Mouse (Mus musculus) bone marrow macrophage, adult 2 months (primary cell): ENCODE data around the gene Metap1. TPM values are rescaled to one million over a fixed set of nuclear protein-coding genes. Genes with fewer than 3 reads are reported as not detected.
A peak's percentile ranks its signal among the peaks of the same experiment; 100 is the strongest.

Experiments used
- H3K27ac ChIP-seq: 2 replicates; pipeline ENCODE4 v1.5.1; 2012; ENCODE audit warnings: low read depth, low read length; ENCODE audit not compliant: insufficient read depth
- H3K4me1 ChIP-seq: 2 replicates; pipeline ENCODE4 v1.6.1; 2012; ENCODE audit warnings: low read length; ENCODE audit not compliant: control insufficient read depth, insufficient read depth
- H3K4me3 ChIP-seq: 2 replicates; pipeline ENCODE4 v1.5.1; 2012; ENCODE audit warnings: mild to moderate bottlenecking, low read length, moderate library complexity; ENCODE audit not compliant: insufficient read depth
- CTCF ChIP-seq: IDR thresholded peaks from 2 replicates; pipeline ENCODE4 v1.5.1; 2012; ENCODE audit warnings: low read depth, mild to moderate bottlenecking, low read length, moderate library complexity
- POLR2A ChIP-seq: IDR thresholded peaks from 2 replicates; pipeline ENCODE4 v1.6.1; 2012; ENCODE audit warnings: mild to moderate bottlenecking, low read depth, low read length, borderline replicate concordance
- polyA plus RNA-seq: library from polyadenylated mRNA; stranded (reverse); fragments of >200 nt; gene quantifications from 2 replicates; pipeline ENCODE4 v1.2.4, GENCODE M21; 2012; ENCODE audit not compliant: missing spikeins, insufficient read depth, insufficient read length

The Metap1 gene
- polyA plus RNA-seq, 1 experiment: 33.7 TPM

GRCm38 (mm10) chr3:138506749-138507148 is 17.4 kb upstream of the Metap1 start:
- Histone ChIP-seq H3K4me1 (no peaks in the 10 kb centered on the region), H3K4me3 (no peak overlapping the region), H3K27ac (no peak overlapping the region)
- TF ChIP-seq CTCF (peak; percentile 26; the same call in 1 of the 2 replicates), POLR2A (no peak)

GRCm38 (mm10) chr3:138503754-138504153 is 14.4 kb upstream of the Metap1 start:
- Histone ChIP-seq H3K4me1 (peaks cover under 1% of the 10 kb centered on the region), H3K27ac (no peak overlapping the region), H3K4me3 (no peak overlapping the region)
- no peak for TF ChIP-seq CTCF

GRCm38 (mm10) chr3:138499854-138500740 is 10.8 kb upstream of the Metap1 start:
- TF ChIP-seq POLR2A (no peak), CTCF (no peak)
- H3K4me3 ChIP-seq: no peak overlapping the region
- peaks cover 14% of the 10 kb centered on the region for H3K4me1 ChIP-seq
- no peak overlapping the region for H3K27ac ChIP-seq

GRCm38 (mm10) chr3:138498731-138499130 is 9.4 kb upstream of the Metap1 start:
- no peak for TF ChIP-seq CTCF
- no peak for TF ChIP-seq POLR2A
- no peak overlapping the region for H3K4me3 ChIP-seq
- H3K4me1 ChIP-seq: peaks cover 25% of the 10 kb centered on the region
- no peak overlapping the region for H3K27ac ChIP-seq

DNA sequence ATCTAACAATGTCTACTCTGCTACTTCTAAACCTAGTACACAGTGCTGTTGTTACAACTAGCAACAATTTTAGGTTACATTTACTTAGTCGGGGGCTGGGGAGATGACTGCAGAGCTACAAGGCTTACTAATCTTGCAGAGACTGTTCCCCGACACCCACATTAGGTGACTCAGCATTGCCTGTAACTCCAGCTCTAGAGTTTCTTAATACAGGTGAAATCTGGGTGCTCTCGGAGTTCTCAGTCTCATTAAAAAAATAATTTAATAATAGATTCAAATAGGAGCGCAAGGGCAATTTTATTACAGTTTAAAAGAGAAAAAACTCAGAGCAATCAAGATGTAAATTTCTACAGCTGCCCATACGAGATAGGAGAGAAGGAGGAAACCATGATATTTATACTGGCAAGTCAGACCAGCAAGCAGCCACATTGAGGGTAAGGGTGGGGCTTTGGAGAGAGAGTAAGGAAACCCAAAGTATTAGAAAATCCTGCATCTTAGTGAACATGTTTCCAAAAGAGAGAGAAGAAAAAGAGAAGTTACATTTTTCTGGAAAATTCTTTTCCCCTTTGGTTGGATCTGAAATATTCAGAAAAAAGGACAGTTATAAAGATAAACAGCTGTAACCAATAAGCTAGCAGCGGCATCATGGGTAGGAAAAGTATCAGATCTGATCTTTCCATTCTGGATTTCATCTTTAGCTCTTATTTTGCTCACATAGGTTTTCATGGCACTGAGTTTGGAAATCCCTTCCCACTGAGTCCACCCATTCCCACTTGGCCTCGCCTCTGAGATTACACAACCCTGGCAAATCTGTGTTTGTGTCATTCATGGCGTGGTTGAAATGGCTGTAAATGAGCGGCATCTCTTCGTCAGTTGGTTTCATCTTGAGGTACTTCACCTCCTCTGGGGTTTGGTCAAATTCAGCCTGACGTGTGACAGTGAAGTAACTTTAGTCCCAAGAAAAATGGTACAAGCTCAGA is 6.1 kb upstream of the Metap1 start:
- no peak for TF ChIP-seq POLR2A
- no peak for TF ChIP-seq CTCF
- peaks cover 30% of the 10 kb centered on the region for H3K4me1 ChIP-seq
- H3K4me3 ChIP-seq: no peak overlapping the region
- peak overlapping the region; percentile 44 for H3K27ac ChIP-seq

DNA sequence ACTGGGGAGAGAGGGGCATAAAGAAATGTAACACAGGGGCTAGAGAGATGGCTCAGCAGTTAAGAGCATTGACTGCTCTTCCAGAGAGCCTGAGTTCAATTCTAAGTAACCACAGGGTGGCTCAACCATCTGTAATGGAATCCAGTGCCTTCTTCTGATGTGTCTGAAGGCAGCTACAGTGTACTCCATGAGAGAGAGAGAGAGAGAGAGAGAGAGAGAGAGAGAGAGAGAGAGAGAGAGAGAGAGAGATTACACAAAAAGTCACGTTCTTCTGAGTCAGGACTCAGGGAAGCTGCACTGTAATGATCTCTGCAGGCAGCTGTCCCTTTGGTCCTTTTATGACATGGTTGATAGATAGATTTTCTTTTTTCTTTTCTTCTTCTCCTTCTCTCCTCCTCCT is 5.2 kb upstream of the Metap1 start:
- Histone ChIP-seq H3K4me1 (peaks cover 30% of the 10 kb centered on the region), H3K27ac (peak overlapping the region; percentile 60), H3K4me3 (no peak overlapping the region)
- TF ChIP-seq POLR2A (no peak), CTCF (no peak)

DNA sequence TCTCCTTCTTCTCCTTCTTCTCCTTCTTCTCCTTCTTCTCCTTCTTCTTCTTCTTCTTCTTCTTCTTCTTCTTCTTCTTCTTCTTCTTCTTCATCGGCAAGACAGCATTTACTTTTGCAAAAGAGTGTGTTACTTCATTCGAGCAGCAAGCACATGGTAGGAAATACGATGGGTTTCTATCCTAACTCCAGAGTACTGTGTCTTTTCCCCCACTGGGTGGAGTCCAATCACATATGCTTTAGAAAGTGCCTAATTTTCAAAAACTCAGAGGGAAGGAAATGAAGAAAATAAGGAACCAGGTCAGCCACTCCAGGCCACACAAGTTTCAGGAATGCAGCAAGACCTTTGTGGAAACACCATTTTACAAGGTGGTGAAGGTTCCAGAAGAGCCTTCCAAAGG is 4.4 kb upstream of the Metap1 start:
- TF ChIP-seq POLR2A (no peak), CTCF (no peak)
- peak overlapping the region; percentile 61 for H3K27ac ChIP-seq
- no peak overlapping the region for H3K4me3 ChIP-seq
- H3K4me1 ChIP-seq: peaks cover 28% of the 10 kb centered on the region

DNA sequence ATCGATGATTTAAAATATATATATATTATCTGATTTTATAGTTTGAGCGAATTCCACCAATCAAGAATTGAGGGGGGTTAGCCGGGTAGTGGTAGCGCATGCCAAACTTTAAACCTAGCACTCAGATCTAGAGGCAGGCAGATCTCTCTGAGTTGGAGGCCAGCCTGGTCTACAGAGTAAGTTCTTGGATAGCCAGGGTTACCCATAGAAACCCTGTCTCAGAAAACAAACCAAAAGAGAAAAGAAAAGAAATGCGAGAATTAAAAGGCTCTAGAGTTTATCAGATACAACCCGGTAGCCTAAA is 671 bp upstream of the Metap1 start:
- peaks cover 25% of the 10 kb centered on the region for H3K4me1 ChIP-seq
- no peak for TF ChIP-seq CTCF
- TF ChIP-seq POLR2A: no peak
- peak overlapping the region; percentile 85 for H3K27ac ChIP-seq
- peak overlapping the region; percentile 64 for H3K4me3 ChIP-seq

DNA sequence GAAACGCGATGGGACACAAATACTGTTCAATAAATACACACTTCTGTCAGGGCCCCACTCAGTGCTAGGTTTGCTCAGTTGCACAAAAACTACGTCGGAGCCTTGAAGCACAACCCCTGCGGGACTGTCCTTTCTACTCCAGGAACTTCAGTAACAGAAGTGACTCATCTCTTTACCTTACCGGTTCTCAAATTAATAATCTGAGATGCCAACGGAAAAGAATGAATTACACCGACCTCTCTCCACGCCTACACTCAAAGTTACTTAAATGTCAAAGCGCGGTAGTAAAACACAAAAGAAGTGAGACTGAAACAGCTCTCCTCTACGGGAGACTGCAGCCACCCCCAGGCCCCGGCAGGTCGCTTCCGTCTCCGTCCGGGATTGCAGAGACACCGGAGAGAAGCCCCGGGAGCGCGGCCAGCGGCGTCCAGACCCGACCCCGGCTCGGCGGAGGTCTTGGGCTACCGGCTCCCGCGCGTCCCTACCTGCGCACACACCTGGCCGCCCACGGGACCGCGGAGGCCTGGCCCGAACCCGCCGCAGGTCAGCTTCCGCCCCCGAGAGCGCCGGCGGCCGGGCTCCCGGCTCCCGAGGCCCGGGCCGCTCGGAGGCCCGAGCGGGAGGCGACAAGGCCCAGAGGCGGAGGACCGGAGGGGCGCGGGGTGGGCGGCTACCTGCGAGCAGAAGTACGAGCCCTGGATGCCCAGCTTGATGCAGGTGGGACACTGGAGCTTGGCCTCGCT is 560 bp downstream of the Metap1 start:
- TF ChIP-seq CTCF: no peak
- no peak for TF ChIP-seq POLR2A
- peak overlapping the region; percentile 81 for H3K4me3 ChIP-seq
- peak overlapping the region; percentile 45 for H3K27ac ChIP-seq
- peaks cover 15% of the 10 kb centered on the region for H3K4me1 ChIP-seq
